Mouse (Mus musculus): ENCODE data around the gene Nol4l. TPM values are rescaled to one million over a fixed set of nuclear protein-coding genes. Genes with fewer than 3 reads are reported as not detected.
"Not testable (repeated sequence)": the region's sequence is repeated elsewhere in the genome, so short reads cannot be mapped to it uniquely, and the experiment has no call there.

Gene Nol4l
- polyA plus RNA-seq, 1 experiment from 2014 or later, result 6.9 TPM

DNA sequence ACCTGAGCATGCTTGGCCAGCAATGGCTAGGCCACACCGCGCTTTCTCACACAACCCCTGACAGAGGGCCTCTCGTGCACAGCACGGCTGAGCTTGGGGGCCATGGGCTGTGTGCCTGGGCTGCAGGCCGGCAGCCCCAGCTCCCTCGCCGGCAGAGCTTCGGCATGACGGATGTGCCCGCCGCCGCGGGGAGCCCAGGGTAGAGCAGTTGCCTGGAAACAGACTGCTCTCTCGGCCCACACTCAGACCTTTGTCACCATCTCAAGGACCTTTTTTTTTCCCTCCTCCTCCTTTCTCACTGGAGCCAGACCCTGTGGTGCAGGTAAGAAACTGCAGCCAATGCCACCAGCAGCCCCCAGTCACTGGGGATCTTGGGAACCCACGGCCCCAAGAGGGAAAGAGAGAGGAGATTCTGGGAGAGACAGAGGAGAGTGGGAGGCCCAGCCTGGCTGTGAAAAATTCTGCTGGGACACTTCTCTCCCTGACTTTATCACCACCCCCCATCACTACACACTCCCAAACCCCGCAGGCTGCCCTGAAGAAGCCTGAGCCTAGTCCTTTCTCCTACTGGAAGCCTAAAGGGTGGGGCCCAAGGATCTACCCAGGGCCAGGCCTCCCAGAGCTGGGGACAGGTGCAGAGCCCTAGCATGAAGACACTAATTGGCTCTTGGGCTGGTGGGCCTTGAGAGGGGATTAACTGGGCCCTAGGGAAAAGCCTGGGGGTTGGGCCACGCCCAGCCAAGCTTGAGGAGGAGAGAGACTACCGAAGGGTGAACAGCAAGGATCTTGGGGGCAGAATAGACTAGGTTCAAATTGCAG lies 20.4 kb downstream of the Nol4l start:
- peak; percentile 36; the same call in 1 of the 2 replicates for ATAC-seq (replicated peaks; ENCODE audit: insufficient number of reproducible peaks, insufficient read depth, low FRiP score, low read depth)

DNA sequence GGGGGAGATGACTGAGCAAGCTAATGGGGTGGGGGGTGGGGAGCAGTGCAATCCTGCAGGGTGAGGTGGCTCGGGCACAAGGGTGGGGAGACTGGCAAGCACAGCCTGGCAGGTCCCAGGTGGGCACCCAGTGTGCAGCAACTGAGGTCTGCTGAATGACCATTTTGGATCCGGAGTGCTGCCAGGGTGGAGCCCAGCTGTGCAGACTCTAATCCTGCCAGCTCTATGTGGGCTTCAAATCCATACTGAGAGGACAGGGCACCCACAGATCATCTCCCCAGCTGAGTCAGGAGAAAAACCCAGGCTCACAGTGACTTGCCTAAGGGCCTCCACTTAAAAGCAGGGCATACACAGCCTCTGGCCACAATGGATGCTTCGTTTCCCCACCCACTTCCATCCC lies 21.4 kb downstream of the Nol4l start:
- H3K27me3 ChIP-seq, result no peaks in the 10 kb centered on the region
- H3K4me2 ChIP-seq, result no peak overlapping the region
- ATAC-seq (replicated peaks; ENCODE audit: insufficient number of reproducible peaks, insufficient read depth, low FRiP score, low read depth), result no peak
- no peak overlapping the region for H3K9ac ChIP-seq
- H3K27ac ChIP-seq, result no peak overlapping the region
- no peak overlapping the region for H3K4me3 ChIP-seq
- no peaks in the 10 kb centered on the region for H3K9me3 ChIP-seq (replicated peaks)
- peaks cover 34% of the 10 kb centered on the region for H3K4me1 ChIP-seq (replicated peaks)
- H3K36me3 ChIP-seq, result no peaks in the 10 kb centered on the region
- WGBS, result 82% methylated on average over 3 of the region's 3 CpGs

More for the DNA sequence above, 20.4 kb downstream of the Nol4l start:
- Histone ChIP-seq H3K27ac (peak overlapping the region; percentile 44; the same call in 1 of the 2 replicates), H3K4me3 (no peak overlapping the region), H3K9ac (0 out of 2 replicates have a peak overlapping the region, but pooled peaks have one; percentile 29), H3K9me3 (replicated peaks) (no peaks in the 10 kb centered on the region), H3K4me2 (peak overlapping the region; percentile 51), H3K4me1 (replicated peaks) (peaks cover 34% of the 10 kb centered on the region), H3K36me3 (no peaks in the 10 kb centered on the region), H3K27me3 (no peaks in the 10 kb centered on the region)
- WGBS, result 25% methylated on average over 18 of the region's 18 CpGs

GRCm38 (mm10) chr2:153507969-153508368 lies 21.8 kb downstream of the Nol4l start:
- 97% methylated on average over 2 of the region's 2 CpGs for WGBS

GRCm38 (mm10) chr2:153506385-153506784 lies 23.4 kb downstream of the Nol4l start:
- no peak for ATAC-seq (replicated peaks; ENCODE audit: insufficient number of reproducible peaks, insufficient read depth, low FRiP score, low read depth)
- Histone ChIP-seq H3K27ac (no peak overlapping the region), H3K27me3 (no peaks in the 10 kb centered on the region), H3K9me3 (replicated peaks) (no peaks in the 10 kb centered on the region), H3K4me2 (no peak overlapping the region), H3K9ac (no peak overlapping the region), H3K4me3 (no peak overlapping the region), H3K36me3 (no peaks in the 10 kb centered on the region), H3K4me1 (replicated peaks) (peaks cover 19% of the 10 kb centered on the region)
- WGBS, result 76% methylated on average over 5 of the region's 5 CpGs

More at GRCm38 (mm10) chr2:153507969-153508368, 21.8 kb downstream of the Nol4l start:
- H3K4me3 ChIP-seq, result no peak overlapping the region
- no peaks in the 10 kb centered on the region for H3K27me3 ChIP-seq
- peaks cover 33% of the 10 kb centered on the region for H3K4me1 ChIP-seq (replicated peaks)
- no peak overlapping the region for H3K9ac ChIP-seq
- H3K27ac ChIP-seq, result no peak overlapping the region
- no peak for ATAC-seq (replicated peaks; ENCODE audit: insufficient number of reproducible peaks, insufficient read depth, low FRiP score, low read depth)
- H3K9me3 ChIP-seq (replicated peaks), result no peaks in the 10 kb centered on the region
- H3K4me2 ChIP-seq, result no peak overlapping the region
- H3K36me3 ChIP-seq, result no peaks in the 10 kb centered on the region

- Histone ChIP-seq H3K9ac (no peak overlapping the region), H3K27ac (no peak overlapping the region), H3K9me3 (replicated peaks) (no peaks in the 10 kb centered on the region), H3K4me2 (no peak overlapping the region), H3K36me3 (no peaks in the 10 kb centered on the region), H3K4me3 (no peak overlapping the region), H3K27me3 (no peaks in the 10 kb centered on the region), H3K4me1 (replicated peaks) (peaks cover 31% of the 10 kb centered on the region)
- no peak for ATAC-seq (replicated peaks; ENCODE audit: insufficient number of reproducible peaks, insufficient read depth, low FRiP score, low read depth)
- 68% methylated on average over 4 of the region's 4 CpGs for WGBS
These were observed 30.6 kb downstream of the Nol4l start for GRCm38 (mm10) chr2:153499154-153499553.

DNA sequence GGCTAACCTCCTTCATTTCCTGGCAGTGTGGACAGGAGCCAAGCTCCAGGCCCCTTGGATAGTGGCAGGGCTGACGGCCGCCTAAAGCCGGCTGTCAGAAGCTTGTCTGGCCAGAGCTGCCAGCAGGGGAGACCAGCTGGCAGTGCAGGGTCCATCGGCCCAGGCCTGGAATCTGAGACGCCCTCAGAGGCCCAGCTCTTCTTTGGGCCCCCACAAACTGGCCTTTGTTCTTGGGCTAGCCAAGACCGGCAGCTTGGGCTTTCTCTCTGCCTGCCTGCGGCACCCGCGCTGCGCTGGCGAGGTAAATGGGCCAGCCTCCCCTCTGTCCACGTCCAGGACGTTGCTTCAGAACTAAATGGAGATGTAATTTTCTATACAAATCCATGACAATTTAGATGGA lies 32.9 kb downstream of the Nol4l start:
- H3K4me2 ChIP-seq, result no peak overlapping the region
- H3K9ac ChIP-seq, result no peak overlapping the region
- H3K9me3 ChIP-seq (replicated peaks), result no peaks in the 10 kb centered on the region
- 61% methylated on average over 13 of the region's 13 CpGs for WGBS
- no peaks in the 10 kb centered on the region for H3K36me3 ChIP-seq
- no peaks in the 10 kb centered on the region for H3K27me3 ChIP-seq
- H3K4me3 ChIP-seq, result no peak overlapping the region
- peaks cover 47% of the 10 kb centered on the region for H3K4me1 ChIP-seq (replicated peaks)
- peak overlapping the region; percentile 32 for H3K27ac ChIP-seq
- ATAC-seq (replicated peaks; ENCODE audit: insufficient number of reproducible peaks, insufficient read depth, low FRiP score, low read depth), result no peak

DNA sequence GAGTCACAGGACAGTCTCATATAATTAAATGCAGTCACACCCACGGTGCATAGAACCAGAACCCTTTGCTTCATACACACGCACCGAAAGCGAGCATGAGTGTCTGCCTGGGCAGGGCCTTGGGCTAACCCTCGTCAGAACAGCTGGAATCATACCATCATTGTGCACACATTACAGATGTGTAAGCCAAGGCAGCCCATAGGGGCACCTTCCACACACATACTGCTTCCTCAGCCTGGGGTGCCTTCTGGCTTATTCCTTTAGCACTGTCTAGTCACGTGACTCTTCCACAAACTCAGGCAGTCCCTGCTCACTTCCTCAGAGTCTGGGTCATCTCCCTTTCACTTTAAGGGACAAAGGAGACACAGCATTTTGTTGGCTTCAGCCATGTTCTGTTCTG lies 33.5 kb downstream of the Nol4l start:
- no peaks in the 10 kb centered on the region for H3K36me3 ChIP-seq
- 0 out of 2 replicates have a peak, but pooled peaks cover 2% of the 10 kb centered on the region for H3K27me3 ChIP-seq
- no peak for ATAC-seq (replicated peaks; ENCODE audit: insufficient number of reproducible peaks, insufficient read depth, low FRiP score, low read depth)
- no peak overlapping the region for H3K4me2 ChIP-seq
- H3K9me3 ChIP-seq (replicated peaks), result no peaks in the 10 kb centered on the region
- H3K9ac ChIP-seq, result no peak overlapping the region
- peaks cover 53% of the 10 kb centered on the region for H3K4me1 ChIP-seq (replicated peaks)
- peak overlapping the region; percentile 86; the same call in 1 of the 2 replicates for H3K27ac ChIP-seq
- H3K4me3 ChIP-seq, result no peak overlapping the region
- 75% methylated on average over 6 of the region's 6 CpGs for WGBS

DNA sequence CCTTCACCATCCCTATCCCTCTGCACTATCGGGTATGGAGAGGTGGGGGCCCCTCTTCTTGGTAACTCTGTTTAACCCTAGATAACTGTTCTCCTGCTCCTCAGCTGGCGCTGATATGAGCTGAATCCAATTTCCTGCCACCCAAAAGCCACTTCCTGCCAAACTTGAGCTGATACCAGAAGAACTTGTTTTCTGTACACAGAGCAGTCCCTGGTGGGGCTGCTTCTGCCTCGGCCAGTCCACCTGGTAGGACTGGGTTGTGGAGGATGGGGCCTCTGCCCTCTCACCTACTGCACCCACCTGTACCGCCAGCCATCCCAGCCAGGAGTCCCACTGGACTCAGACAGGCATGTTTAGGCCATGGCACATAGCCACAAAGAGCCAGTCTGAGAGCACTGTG lies 34.0 kb downstream of the Nol4l start:
- Histone ChIP-seq H3K36me3 (no peaks in the 10 kb centered on the region), H3K4me2 (no peak overlapping the region), H3K4me3 (no peak overlapping the region), H3K9ac (no peak overlapping the region), H3K27ac (peak overlapping the region; percentile 86), H3K27me3 (0 out of 2 replicates have a peak, but pooled peaks cover 2% of the 10 kb centered on the region), H3K4me1 (replicated peaks) (peaks cover 57% of the 10 kb centered on the region), H3K9me3 (replicated peaks) (no peaks in the 10 kb centered on the region)
- WGBS, result 51% methylated on average over 4 of the region's 4 CpGs
- no peak for ATAC-seq (replicated peaks; ENCODE audit: insufficient number of reproducible peaks, insufficient read depth, low FRiP score, low read depth)

DNA sequence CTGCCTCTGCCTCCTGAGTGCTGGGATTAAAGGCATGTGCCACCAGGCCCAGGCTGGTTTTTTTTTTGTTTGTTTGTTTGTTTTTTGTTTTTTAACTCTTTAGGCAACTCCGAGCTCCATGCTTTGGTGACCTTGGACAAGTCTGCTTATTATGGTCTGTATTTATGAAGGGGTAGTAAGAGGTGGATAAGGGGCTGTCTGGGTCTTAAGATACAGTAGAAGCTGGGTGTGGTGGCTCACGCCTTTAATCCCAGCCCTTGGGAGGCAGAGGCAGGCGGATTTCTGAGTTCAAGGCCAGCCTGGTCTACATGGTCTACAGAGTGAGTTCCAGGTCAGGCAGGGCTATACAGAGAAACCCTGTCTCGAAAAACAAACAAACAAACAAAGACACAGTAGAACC lies 34.4 kb downstream of the Nol4l start:
- 86% methylated on average over 4 of the region's 4 CpGs for WGBS
- not testable (repeated sequence) for H3K9ac ChIP-seq; H3K27me3 ChIP-seq; H3K4me2 ChIP-seq; ATAC-seq (replicated peaks; ENCODE audit: insufficient number of reproducible peaks, insufficient read depth, low FRiP score, low read depth); H3K36me3 ChIP-seq; H3K4me3 ChIP-seq; H3K9me3 ChIP-seq (replicated peaks)
- Histone ChIP-seq H3K27ac (peak overlapping the region; percentile 86), H3K4me1 (replicated peaks) (peaks cover 60% of the 10 kb centered on the region)

DNA sequence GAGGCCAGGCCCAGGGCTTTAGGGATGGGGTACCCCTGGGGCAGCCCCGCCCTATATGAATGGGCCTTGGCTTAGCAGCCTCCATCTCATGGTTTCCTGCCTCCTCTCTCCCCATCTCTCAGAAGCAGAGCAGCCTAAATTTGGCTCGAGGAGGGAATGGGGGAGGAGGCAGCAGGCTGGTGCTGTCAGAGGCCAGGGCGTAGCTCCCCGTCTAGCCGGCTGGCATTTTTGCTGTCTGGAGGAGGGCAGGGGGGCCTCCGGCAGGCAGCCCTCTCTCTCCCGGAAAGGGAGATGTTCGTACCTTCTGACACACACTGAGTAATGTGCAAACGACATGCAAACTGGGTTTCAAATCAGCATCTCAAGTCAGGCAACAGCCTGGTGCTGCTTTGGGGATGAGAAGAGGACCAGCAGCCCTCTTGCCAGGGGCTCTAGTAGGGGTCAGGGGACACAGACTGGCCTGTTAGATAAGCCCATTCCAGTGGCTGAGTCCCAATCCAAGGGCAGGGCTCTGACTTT lies 35.4 kb downstream of the Nol4l start:
- Histone ChIP-seq H3K36me3 (no peaks in the 10 kb centered on the region), H3K9ac (no peak overlapping the region), H3K27ac (peak overlapping the region; percentile 86), H3K4me2 (peak overlapping the region; percentile 93), H3K9me3 (replicated peaks) (no peaks in the 10 kb centered on the region), H3K4me1 (replicated peaks) (peaks cover 60% of the 10 kb centered on the region), H3K27me3 (0 out of 2 replicates have a peak, but pooled peaks cover 2% of the 10 kb centered on the region), H3K4me3 (no peak overlapping the region)
- peak; percentile 50 for ATAC-seq (replicated peaks; ENCODE audit: insufficient number of reproducible peaks, insufficient read depth, low FRiP score, low read depth)
- WGBS, result 9% methylated on average over 9 of the region's 9 CpGs

DNA sequence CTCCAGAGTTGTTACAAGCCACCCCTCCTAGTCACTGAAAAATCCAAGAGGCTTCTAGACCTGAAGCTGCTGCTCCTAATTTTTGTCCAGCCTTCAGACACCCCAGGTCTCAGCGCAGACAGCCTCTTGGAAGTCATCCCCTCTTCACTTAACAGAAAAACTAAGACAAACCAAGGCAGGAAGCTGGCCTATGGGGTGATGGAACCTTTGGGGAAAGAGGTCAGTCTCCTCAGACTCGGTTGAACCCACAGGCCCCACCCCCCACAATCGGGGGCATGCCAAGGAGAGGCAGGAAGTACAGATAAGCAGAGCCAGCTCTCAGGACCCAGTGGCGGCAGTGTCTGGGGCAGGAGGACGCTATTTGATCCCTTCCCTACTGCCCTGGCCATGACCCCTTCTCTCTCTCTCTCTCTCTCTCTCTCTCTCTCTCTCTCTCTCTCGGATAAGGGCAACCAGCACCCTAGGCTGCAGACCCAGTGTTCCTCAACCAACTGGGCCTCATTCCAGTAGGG lies 35.9 kb downstream of the Nol4l start:
- 0 out of 2 replicates have a peak, but pooled peaks cover 2% of the 10 kb centered on the region for H3K27me3 ChIP-seq
- H3K4me2 ChIP-seq, result peak overlapping the region; percentile 93

More for the DNA sequence above, 35.9 kb downstream of the Nol4l start:
- H3K4me1 ChIP-seq (replicated peaks), result peaks cover 60% of the 10 kb centered on the region
- no peaks in the 10 kb centered on the region for H3K36me3 ChIP-seq
- ATAC-seq (replicated peaks; ENCODE audit: insufficient number of reproducible peaks, insufficient read depth, low FRiP score, low read depth), result peak; percentile 28
- no peak overlapping the region for H3K9ac ChIP-seq
- peak overlapping the region; percentile 65; the same call in 1 of the 2 replicates for H3K4me3 ChIP-seq
- peak overlapping the region; percentile 86 for H3K27ac ChIP-seq
- WGBS, result 9% methylated on average over 6 of the region's 6 CpGs
- H3K9me3 ChIP-seq (replicated peaks), result no peaks in the 10 kb centered on the region

All from heart, embryonic 15.5 days (tissue).